Mouse (Mus musculus) CH12.LX (cell line): Measurements from ENCODE around the gene Snx17. TPM values are rescaled to one million over a fixed set of nuclear protein-coding genes. Genes with fewer than 3 reads are reported as not detected.
A peak's percentile ranks its signal among the peaks of the same experiment; 100 is the strongest.

Experiments used
- DNase-seq: peaks from one replicate; pipeline ENCODE4 v3.0.0-alpha.2; 2013; ENCODE audit errors: extremely low read depth
- H3K27ac ChIP-seq: 2 replicates; pipeline ENCODE4 v1.5.1; 2012; ENCODE audit warnings: low read depth, mild to moderate bottlenecking, control low read depth, moderate library complexity; ENCODE audit not compliant: insufficient read depth
- H3K27me3 ChIP-seq: replicated peaks from 2 replicates; pipeline ENCODE3; 2012; ENCODE audit warnings: inconsistent platforms
- H3K36me3 ChIP-seq, 2 experiments: replicated peaks in 1 of 2; 2 replicates each; pipeline versions ENCODE3 to v1.6.1; 2012; ENCODE audit warnings: inconsistent platforms in 1 of 2, low read length in 1 of 2, mild to moderate bottlenecking in 1 of 2, mixed read lengths in 1 of 2, moderate library complexity in 1 of 2; ENCODE audit not compliant: control insufficient read depth in 1 of 2, insufficient read depth in 1 of 2
- H3K4me1 ChIP-seq, 2 experiments: 2 replicates each; pipeline ENCODE4 v1.6.1; 2012; ENCODE audit warnings: inconsistent platforms in 1 of 2, moderate library complexity in 1 of 2; ENCODE audit not compliant: insufficient read depth in 2 of 2, control insufficient read depth in 1 of 2
- H3K4me2 ChIP-seq: 2 replicates; pipeline ENCODE4 v1.6.1; 2012; ENCODE audit warnings: low read depth, mild to moderate bottlenecking, control low read depth; ENCODE audit not compliant: poor library complexity, insufficient read depth, severe bottlenecking
- H3K4me3 ChIP-seq, 3 experiments: fragments of 150-350 bp in 1 of 3; sonication (generic) in 1 of 3; replicated peaks in 1 of 3; 2 replicates each; pipeline versions ENCODE3 to v1.5.1; 2011 to 2012; ENCODE audit warnings: low read depth in 2 of 3, low read length in 2 of 3, mild to moderate bottlenecking in 2 of 3, moderate library complexity in 2 of 3, control low read depth in 1 of 3, improper control_type of control experiment in 1 of 3, inconsistent platforms in 1 of 3, mixed read lengths in 1 of 3; ENCODE audit not compliant: poor library complexity in 1 of 3
- H3K79me2 ChIP-seq: replicated peaks from 2 replicates; pipeline ENCODE4 v1.6.1; 2012; ENCODE audit warnings: mild to moderate bottlenecking, moderate library complexity; ENCODE audit not compliant: control insufficient read depth, poor library complexity, insufficient read depth, severe bottlenecking; ENCODE audit errors: extremely low read depth
- H3K9ac ChIP-seq: 2 replicates; pipeline ENCODE4 v1.6.1; 2012; ENCODE audit warnings: low read depth, mild to moderate bottlenecking, control low read depth, moderate library complexity; ENCODE audit not compliant: insufficient read depth
- H3K9me3 ChIP-seq: replicated peaks from 2 replicates; pipeline ENCODE3; 2012; ENCODE audit warnings: low read length, inconsistent platforms, mixed read lengths
- CHD1 ChIP-seq: IDR thresholded peaks from 2 replicates; pipeline ENCODE4 v1.6.1; 2012; ENCODE audit warnings: low read depth, low read length, improper control_type of control experiment, inconsistent platforms
- CHD2 ChIP-seq: IDR thresholded peaks from 2 replicates; pipeline ENCODE4 v1.6.1; 2011; ENCODE audit warnings: low read length, improper control_type of control experiment
- E2F4 ChIP-seq: IDR thresholded peaks from 2 replicates; pipeline ENCODE4 v1.6.1; 2011; ENCODE audit warnings: low read depth, low read length, improper control_type of control experiment; ENCODE audit not compliant: insufficient replicate concordance
- ELF1 ChIP-seq: IDR thresholded peaks from 2 replicates; pipeline ENCODE4 v1.6.1; 2014; ENCODE audit warnings: low read depth, mild to moderate bottlenecking, inconsistent platforms, low read length, improper control_type of control experiment
- IRF4 ChIP-seq: IDR thresholded peaks from 2 replicates; pipeline ENCODE4 v1.6.1; 2014; ENCODE audit warnings: low read depth, mild to moderate bottlenecking, inconsistent platforms, low read length, improper control_type of control experiment
- KAT2A ChIP-seq: IDR thresholded peaks from 2 replicates; pipeline ENCODE4 v1.6.1; 2012; ENCODE audit warnings: low read length, improper control_type of control experiment, inconsistent platforms; ENCODE audit not compliant: insufficient replicate concordance
- MAFK ChIP-seq: IDR thresholded peaks from 2 replicates; pipeline ENCODE4 v1.6.1; 2011; ENCODE audit warnings: low read length, improper control_type of control experiment; ENCODE audit not compliant: insufficient replicate concordance
- MEF2A ChIP-seq: IDR thresholded peaks from 2 replicates; pipeline ENCODE4 v1.6.1; 2014; ENCODE audit warnings: low read depth, mild to moderate bottlenecking, inconsistent platforms, low read length, improper control_type of control experiment, borderline replicate concordance
- MXI1 ChIP-seq: IDR thresholded peaks from 2 replicates; pipeline ENCODE4 v1.6.1; 2011; ENCODE audit warnings: mild to moderate bottlenecking, low read depth, low read length, improper control_type of control experiment
- MYC ChIP-seq: IDR thresholded peaks from 2 replicates; pipeline ENCODE4 v1.6.1; 2011; ENCODE audit warnings: low read depth, mild to moderate bottlenecking, improper control_type of control experiment, low read length
- NRF1 ChIP-seq: IDR thresholded peaks from 2 replicates; pipeline ENCODE4 v1.6.1; 2014; ENCODE audit warnings: low read depth, mild to moderate bottlenecking, inconsistent platforms, low read length, improper control_type of control experiment, moderate library complexity
- POLR2A ChIP-seq: IDR thresholded peaks from 2 replicates; pipeline ENCODE4 v1.6.1; 2011; ENCODE audit warnings: low read depth, mild to moderate bottlenecking, improper control_type of control experiment, low read length
- POLR2AphosphoS2 ChIP-seq: IDR thresholded peaks from 2 replicates; pipeline ENCODE4 v1.6.1; 2011; ENCODE audit warnings: low read depth, low read length, improper control_type of control experiment
- RCOR1 ChIP-seq: conservative IDR thresholded peaks from 2 replicates; pipeline ENCODE4 v1.6.1; 2012; ENCODE audit warnings: low read depth, mild to moderate bottlenecking, inconsistent platforms, low read length, improper control_type of control experiment
- TBP ChIP-seq: conservative IDR thresholded peaks from 2 replicates; pipeline ENCODE4 v1.6.1; 2011; ENCODE audit warnings: low read depth, low read length, improper control_type of control experiment
- TCF12 ChIP-seq: IDR thresholded peaks from 2 replicates; pipeline ENCODE4 v1.6.1; 2014; ENCODE audit warnings: low read depth, mild to moderate bottlenecking, inconsistent platforms, low read length, improper control_type of control experiment
- UBTF ChIP-seq: IDR thresholded peaks from 2 replicates; pipeline ENCODE4 v1.6.1; 2012; ENCODE audit warnings: low read depth, mild to moderate bottlenecking, inconsistent platforms, low read length, improper control_type of control experiment, moderate library complexity
- ZC3H11A ChIP-seq: IDR thresholded peaks from 2 replicates; pipeline ENCODE4 v1.6.1; 2012; ENCODE audit warnings: low read depth, mild to moderate bottlenecking, inconsistent platforms, low read length, improper control_type of control experiment
- ZKSCAN1 ChIP-seq: IDR thresholded peaks from 2 replicates; pipeline ENCODE4 v1.6.1; 2012; ENCODE audit warnings: low read depth, inconsistent platforms, low read length, improper control_type of control experiment, borderline replicate concordance
- ZMIZ1 ChIP-seq: IDR thresholded peaks from 2 replicates; pipeline ENCODE4 v1.6.1; 2012; ENCODE audit warnings: low read depth, mild to moderate bottlenecking, inconsistent platforms, low read length, improper control_type of control experiment
- ZNF384 ChIP-seq: IDR thresholded peaks from 2 replicates; pipeline ENCODE4 v1.6.1; 2012; ENCODE audit warnings: low read depth, low read length, improper control_type of control experiment, inconsistent platforms
- dilution Hi-C: fragments of 300-500 bp; cut with MboI; formaldehyde crosslinking; loops from 2 replicates; pipeline ENCODE4 v1.14.3; 2020; ENCODE audit warnings: low sequenced_read_pairs; ENCODE audit not compliant: extremely low pct_unique_long_range_greater_than_20kb, extremely low pct_ligation_motif_present
- in situ Hi-C: fragments of 300-500 bp; cut with MboI; formaldehyde crosslinking; loops from 3 replicates; pipeline ENCODE4 v1.14.3; 2019; ENCODE audit warnings: low sequenced_read_pairs, low pct_ligation_motif_present, low pct_unique_long_range_greater_than_20kb, mixed read lengths
- polyA plus RNA-seq: library from polyadenylated mRNA; unstranded; fragments of >175 nt; gene quantifications from 2 replicates; pipeline ENCODE4 v1.2.1, GENCODE M21; 2012; ENCODE audit warnings: low read depth; ENCODE audit not compliant: insufficient read length
- total RNA-seq, 2 experiments: library from RNA; depleted of rRNA; stranded (reverse); fragments of 300-350 nt in 1 of 2; fragments of >200 nt in 1 of 2; gene quantifications; 2 replicates each; pipeline ENCODE4 v1.2.3; 2012 to 2014

Gene Snx17
- total and polyA plus RNA-seq, 3 experiments: 56.7 to 63.9 (median 61.5) TPM

GRCm38 (mm10) chr5:31219474-31219873 lies 26.4 kb downstream of the Snx17 start:
- Histone ChIP-seq H3K79me2 (peaks cover 54% of the 10 kb centered on the region), H3K9me3 (no peaks in the 10 kb centered on the region), H3K4me2 (peak overlapping the region; percentile 86; the same call in 1 of the 2 replicates), H3K4me3 (peak overlapping the region; percentile 57 to 93 (median 84)), H3K27me3 (no peaks in the 10 kb centered on the region), H3K36me3 (peaks cover 0 to 15% of the 10 kb centered on the region in 2 experiments), H3K27ac (no peak overlapping the region), H3K9ac (peak overlapping the region; percentile 75), H3K4me1 (peaks cover 0 to 30% of the 10 kb centered on the region in 2 experiments; a peak in 2 of 4 replicates)
- dilution Hi-C loops: no loop called here
- in situ Hi-C loops: no loop called here
- DNase-seq: no peak
- TF ChIP-seq MXI1: no peak
- TF ChIP-seq RCOR1: no peak
- TF ChIP-seq POLR2A: no peak
- TF ChIP-seq ZKSCAN1: no peak
- no peak for TF ChIP-seq MYC
- TF ChIP-seq CHD1: no peak
- TF ChIP-seq ZC3H11A: no peak

DNA sequence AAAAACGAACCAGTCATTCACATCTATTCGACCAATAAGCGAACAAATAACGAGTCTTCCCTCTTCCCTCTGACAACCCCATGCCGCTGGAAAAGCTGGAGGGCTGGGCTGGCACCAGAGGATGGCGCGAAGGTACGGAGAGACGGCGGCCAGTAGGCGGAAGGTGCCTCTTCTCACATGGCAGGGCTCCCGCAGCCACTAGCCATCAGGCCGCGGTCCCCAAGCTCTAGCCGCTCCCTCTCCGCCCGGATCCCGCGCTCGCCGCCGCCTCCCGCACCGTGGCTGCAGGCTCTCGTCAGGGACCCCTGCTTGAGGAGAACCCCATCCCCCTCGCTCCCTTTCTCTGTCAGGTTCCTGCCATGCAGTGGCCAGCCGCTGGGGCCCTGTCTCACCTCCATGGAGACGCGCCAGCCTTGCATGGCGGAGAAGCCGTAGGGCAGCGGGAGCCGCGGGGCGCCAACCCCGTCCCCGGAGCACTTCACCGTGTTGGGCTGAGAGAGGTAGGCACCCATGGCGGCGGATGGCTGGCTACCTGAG lies 27.0 kb downstream of the Snx17 start:
- Histone ChIP-seq H3K79me2 (peaks cover 49% of the 10 kb centered on the region), H3K27ac (peak overlapping the region; percentile 89), H3K4me2 (0 out of 2 replicates have a peak overlapping the region, but pooled peaks have one; percentile 40), H3K4me3 (peak overlapping the region; percentile 57 to 93 (median 84)), H3K36me3 (peaks cover 0 to 11% of the 10 kb centered on the region in 2 experiments), H3K9ac (peak overlapping the region; percentile 75), H3K4me1 (peaks cover 0 to 25% of the 10 kb centered on the region in 2 experiments; a peak in 2 of 4 replicates), H3K27me3 (no peaks in the 10 kb centered on the region), H3K9me3 (no peaks in the 10 kb centered on the region)
- TF ChIP-seq TCF12: peak; percentile 8; the same call in 1 of the 2 replicates
- no peak for TF ChIP-seq KAT2A
- peak; percentile 58 for DNase-seq
- dilution Hi-C loops (no loop called here), in situ Hi-C loops (no loop called here)

GRCm38 (mm10) chr5:31220448-31221303 lies 27.6 kb downstream of the Snx17 start, which contains the start of gene Ppm1g:
Gene Ppm1g, minus strand, starts transcription at chr5:31220687.
- Histone ChIP-seq H3K4me2 (peak within 1 kb of the TSS; percentile 40), H3K27ac (peak within 1 kb of the TSS; percentile 89)
- in situ Hi-C loops: no loop called here
- TF ChIP-seq UBTF (peak; percentile 58; the same call in 1 of the 2 replicates), CHD2 (peak; percentile 98), ELF1 (peak; percentile 91), ZNF384 (no peak; the same call in 1 of the 2 replicates), TBP (peak; percentile 85; the same call in 1 of the 2 replicates), MAFK (no peak), NRF1 (peak; percentile 61), ZMIZ1 (peak; percentile 94), E2F4 (0 out of 2 replicates have a peak, but pooled peaks have one; percentile 32), IRF4 (peak; percentile 45; the same call in 1 of the 2 replicates), TCF12 (peak; percentile 93; the same call in 1 of the 2 replicates), MEF2A (peak; percentile 43; the same call in 1 of the 2 replicates), ZKSCAN1 (no peak), CHD1 (peak; percentile 75; the same call in 1 of the 2 replicates), POLR2AphosphoS2 (peak; percentile 90)

More at GRCm38 (mm10) chr5:31220448-31221303, 27.6 kb downstream of the Snx17 start, which contains the start of gene Ppm1g:
- peak within 1 kb of the TSS; percentile 87 for H3K9ac ChIP-seq
- peaks cover 43% of the 10 kb centered on the region for H3K79me2 ChIP-seq
- peaks cover 0 to 9% of the 10 kb centered on the region in 2 experiments for H3K36me3 ChIP-seq
- no peaks in the 10 kb centered on the region for H3K9me3 ChIP-seq
- peaks cover 0 to 20% of the 10 kb centered on the region in 2 experiments; a peak in 2 of 4 replicates for H3K4me1 ChIP-seq
- no peaks in the 10 kb centered on the region for H3K27me3 ChIP-seq
- DNase-seq: peak; percentile 94
- peak within 1 kb of the TSS; percentile 84 to 93 (median 93) for H3K4me3 ChIP-seq
- dilution Hi-C loops: no loop called here
